Mouse (Mus musculus) T-helper 17 cell (primary cell): ENCODE measurements at regions not wholly inside any gene's neighbourhood (a gene's known extent, or its start where the extent isn't known, plus 50 kb on each side); places are given as distances from the start of the nearest gene placed in this dataset.
"Not testable (repeated sequence)": the region's sequence is repeated elsewhere in the genome, so short reads cannot be mapped to it uniquely, and the experiment has no call there.

Experiments used
- in situ Hi-C, 2 experiments: fragments of 300-600 bp; cut with MboI, MseI; formaldehyde crosslinking; loops; 1 replicate in 1 of 2; 2 replicates in 1 of 2; pipeline ENCODE4 v1.15.1; 2025; ENCODE audit warnings: high pct_unique_total_duplicates in 2 of 2

DNA sequence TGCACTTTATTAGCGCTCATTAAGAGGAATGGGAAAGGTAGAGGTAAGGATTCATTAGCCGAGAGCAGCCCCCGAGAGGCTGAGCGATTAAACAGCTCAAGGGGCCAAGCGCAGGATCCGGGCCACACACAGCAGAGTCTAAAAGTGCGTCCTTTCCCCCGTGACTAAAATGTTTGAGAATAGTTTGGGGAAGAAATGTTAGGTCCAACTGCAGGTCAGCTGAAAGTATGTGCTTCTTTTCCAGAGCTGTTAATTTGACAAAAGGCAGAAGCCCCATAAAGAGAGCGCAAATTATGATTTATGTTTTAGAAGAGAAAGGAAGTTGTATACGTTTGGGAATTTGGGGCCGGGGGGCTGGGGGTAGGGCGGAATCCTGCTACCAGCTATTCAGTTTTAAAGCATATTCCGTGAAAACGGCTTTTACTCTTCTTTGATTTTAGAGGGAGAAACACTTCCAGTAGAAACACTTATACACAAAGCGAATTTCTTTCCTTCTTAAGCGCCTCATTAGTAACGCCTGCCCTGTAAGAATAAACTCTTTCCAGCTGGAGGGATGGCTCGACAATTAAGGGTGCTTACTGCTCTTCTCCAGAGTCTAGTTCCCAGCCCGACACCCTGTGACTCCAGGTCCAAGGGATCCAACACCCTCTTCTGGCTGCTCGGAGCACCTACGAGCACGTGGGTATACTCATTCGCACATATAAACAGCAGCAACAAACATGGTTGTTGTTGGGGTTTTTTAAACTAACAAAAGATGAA, 210.8 kb upstream of the 1700056E22Rik start:
- in situ Hi-C loops: no loop called here

DNA sequence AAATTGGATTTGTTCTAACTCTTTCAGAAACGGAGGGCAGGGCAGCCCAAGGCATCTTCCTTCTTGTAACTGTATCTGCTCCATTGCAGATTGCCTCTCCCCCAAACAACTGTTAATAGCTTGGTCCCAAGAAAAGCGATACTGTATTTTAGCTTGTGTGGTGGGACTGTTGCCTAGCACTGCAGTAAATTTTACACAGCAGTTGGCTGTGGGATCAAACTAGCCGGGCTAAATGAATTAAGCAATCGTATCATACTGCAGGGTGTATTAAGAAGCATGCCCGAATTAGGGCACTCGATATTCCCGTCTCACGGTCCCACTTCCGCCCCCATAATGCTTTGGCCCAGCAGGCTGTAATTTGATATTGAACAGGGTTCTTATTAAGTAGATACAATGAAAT, 210.2 kb upstream of the 1700056E22Rik start:
- in situ Hi-C loops: no loop called here

DNA sequence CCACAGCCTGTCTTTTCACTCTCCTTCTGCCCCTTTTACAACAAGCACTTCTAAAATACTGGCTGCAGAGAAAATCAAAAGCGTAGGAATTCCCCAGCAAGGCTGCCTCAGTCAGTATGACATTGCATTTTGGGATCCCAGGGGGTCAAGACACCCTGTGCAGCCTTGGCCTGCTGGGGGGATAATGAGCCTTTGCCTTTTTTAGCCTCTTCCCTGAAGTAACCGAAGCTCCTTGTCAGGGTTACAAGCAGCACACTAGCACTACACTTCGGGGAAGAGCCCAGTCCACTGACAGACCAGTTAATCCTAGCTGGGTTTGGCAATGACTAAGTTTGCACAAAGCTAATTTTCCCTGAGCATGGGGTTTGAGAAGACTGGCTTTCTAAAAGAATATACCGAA, 207.7 kb upstream of the 1700056E22Rik start:
- in situ Hi-C loops: no loop called here

GRCm38 (mm10) chr1:184235131-184235983, 201.3 kb upstream of the 1700056E22Rik start:
- in situ Hi-C loops: no loop called here

- in situ Hi-C loops: no loop called here
Measured at GRCm38 (mm10) chr1:184234320-184234988, 200.4 kb upstream of the 1700056E22Rik start.

GRCm38 (mm10) chr1:184233741-184234255, 199.7 kb upstream of the 1700056E22Rik start:
- in situ Hi-C loops: no loop called here

- in situ Hi-C loops: no loop called here
Measured at GRCm38 (mm10) chr1:184222326-184222725, 188.2 kb upstream of the 1700056E22Rik start.

- in situ Hi-C loops: no loop called here
Measured at GRCm38 (mm10) chr1:184221792-184222191, 187.7 kb upstream of the 1700056E22Rik start.

DNA sequence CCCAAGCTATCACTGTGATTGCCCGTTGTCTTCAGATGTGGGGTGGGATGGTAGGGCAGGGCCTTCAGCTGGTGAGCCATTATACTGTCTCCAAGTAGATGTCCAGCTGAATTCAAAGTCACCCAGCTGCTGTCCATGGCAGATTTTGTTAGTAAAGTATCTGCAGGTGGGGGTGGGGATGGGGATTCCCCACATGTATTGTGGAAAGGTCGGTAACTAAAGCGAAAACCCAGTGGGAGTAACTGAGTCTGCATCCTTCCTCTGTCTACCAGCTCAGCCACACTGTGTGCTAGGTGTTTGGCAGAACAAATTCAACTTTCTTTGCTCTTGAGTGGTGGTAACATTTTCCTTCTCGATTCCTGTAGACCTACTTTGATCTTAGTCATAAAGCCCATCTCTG, 163.2 kb upstream of the 1700056E22Rik start:
- in situ Hi-C loops: no loop called here

- in situ Hi-C loops: no loop called here
Measured at GRCm38 (mm10) chr1:184191325-184191724, 157.2 kb upstream of the 1700056E22Rik start.

- in situ Hi-C loops: no loop called here
Measured at GRCm38 (mm10) chr1:184187582-184187981, 153.5 kb upstream of the 1700056E22Rik start.

GRCm38 (mm10) chr1:184182163-184182562, 148.1 kb upstream of the 1700056E22Rik start:
- in situ Hi-C loops: no loop called here

DNA sequence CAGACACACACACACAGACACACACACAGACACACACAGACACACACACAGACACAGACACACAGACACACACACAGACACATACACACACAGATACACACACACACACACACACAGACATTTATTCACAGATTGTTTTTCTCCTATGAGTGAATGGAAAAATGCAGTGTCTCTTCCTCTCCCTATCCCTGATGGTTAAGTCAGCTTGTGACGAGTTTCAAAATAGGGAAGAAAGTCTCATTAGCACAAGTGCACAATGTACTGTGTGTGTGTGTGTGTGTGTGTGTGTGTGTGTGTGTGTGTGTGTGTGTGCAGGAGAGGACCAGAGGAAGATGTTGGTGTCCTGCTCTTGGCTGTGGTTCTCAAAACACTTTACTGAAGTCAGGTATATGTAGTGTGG, 140.3 kb upstream of the 1700056E22Rik start:
- in situ Hi-C loops: not testable (repeated sequence)

DNA sequence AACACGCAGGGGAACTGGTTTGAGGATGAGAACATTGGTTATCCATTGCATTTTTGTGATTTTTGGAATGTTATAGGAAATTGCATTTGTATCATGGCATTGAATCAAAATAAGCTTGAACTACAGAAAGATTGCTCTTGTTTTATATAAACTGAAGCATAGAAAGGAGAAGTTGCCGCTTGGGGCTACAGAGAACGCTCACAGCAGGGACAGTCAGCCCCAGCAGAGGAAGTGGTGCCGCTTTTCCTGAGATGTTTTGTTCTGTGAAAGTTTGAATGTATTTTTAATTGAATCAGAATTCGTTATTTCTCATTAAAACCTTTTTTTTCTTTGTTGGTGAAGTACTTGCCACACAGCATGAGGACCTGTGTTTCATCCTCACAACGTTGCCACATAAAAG, 139.6 kb upstream of the 1700056E22Rik start:
- in situ Hi-C loops: no loop called here

GRCm38 (mm10) chr1:184172986-184173385, 138.9 kb upstream of the 1700056E22Rik start:
- in situ Hi-C loops: no loop called here

DNA sequence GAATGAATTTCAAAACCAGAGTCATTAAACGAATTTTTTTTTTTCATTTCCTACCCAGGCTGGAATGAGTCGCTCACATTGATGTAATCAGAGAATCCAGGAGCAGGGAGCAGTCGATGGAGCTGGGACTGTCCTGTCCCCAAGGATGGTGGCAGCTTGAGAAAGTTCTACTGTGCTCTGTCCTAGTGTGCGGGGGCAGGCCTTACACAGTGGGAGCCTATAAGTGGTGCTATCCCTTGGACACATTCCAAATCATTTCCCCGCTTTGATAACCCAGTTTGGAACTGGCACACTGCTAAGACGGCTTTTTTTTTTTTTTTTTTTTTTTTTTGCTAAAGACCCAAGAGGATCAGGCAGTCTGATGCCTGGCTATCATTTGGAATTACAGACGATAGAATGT, 137.5 kb upstream of the 1700056E22Rik start:
- in situ Hi-C loops: no loop called here

DNA sequence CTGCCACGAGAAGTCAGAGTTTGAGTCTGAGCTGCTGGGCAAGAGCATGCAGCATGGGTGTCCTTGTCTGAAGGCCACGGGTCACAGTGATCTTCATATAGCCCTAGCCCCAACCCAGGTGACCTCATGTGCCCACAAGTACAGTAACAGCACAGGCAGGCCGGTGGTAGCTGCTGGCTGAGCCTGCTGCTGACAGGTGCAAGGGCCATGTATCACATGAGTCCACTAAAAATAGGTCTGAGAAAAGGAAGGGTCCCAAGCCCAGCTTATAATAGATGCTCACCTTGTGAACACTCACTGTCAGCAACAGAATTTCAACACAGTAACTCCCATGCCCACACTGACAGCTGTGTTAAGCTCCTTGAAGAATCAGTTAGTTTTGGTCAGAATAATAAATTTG, 136.8 kb upstream of the 1700056E22Rik start:
- in situ Hi-C loops: no loop called here

DNA sequence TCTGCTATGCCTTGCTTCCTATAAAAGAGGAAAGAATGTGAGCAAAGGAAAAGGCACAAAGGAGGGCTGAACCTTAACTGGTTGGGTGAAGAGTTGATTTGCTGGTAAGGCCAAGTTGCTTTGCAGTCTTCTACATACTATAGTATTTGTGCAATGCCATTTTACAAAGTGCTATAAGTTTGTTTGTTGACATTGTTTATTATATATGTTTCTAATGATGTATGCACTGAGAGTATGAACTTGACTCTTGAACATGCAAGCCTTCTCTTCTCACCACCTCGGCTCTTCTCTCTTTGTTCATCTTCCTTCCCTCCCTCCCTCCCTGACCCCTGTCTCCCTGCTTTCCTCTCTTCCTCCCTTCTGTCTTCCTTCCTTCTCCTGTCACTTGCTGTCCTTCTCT, 135.9 kb upstream of the 1700056E22Rik start:
- in situ Hi-C loops: no loop called here

DNA sequence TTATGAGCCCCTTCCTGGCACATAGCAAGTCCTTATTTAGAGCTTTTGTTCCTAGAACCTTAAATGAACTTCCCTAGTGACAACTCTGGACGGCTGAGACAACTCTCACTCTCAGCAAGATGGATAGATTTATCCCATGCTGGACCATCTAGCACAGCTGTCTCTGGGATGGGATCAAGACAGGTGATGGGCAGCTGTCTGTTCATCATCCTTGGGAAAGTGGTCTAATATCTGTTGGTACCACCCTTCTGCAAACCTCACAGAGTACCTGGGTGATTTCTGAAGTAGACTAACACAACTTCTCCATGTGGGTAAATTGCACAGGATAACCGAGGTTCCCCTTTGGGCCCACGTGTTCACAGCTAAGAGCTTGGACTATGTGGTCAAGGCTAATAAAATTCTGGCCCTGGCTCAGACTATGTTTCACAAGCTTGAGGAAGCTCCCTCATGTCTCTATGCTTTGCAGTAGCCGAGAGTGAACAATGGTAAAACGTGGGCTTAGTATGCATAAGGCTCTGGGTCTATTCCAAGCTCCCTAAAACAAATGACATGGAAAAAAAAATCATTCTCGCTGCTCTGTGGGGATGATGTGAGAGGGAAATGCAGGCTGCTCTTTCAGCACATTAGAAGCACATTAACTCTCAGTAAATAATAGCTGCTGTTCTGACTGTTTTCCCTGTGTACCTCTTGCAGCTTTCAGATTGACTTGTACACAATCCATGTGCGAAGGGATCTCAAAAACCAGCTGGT, 135.1 kb upstream of the 1700056E22Rik start:
- in situ Hi-C loops: no loop called here

DNA sequence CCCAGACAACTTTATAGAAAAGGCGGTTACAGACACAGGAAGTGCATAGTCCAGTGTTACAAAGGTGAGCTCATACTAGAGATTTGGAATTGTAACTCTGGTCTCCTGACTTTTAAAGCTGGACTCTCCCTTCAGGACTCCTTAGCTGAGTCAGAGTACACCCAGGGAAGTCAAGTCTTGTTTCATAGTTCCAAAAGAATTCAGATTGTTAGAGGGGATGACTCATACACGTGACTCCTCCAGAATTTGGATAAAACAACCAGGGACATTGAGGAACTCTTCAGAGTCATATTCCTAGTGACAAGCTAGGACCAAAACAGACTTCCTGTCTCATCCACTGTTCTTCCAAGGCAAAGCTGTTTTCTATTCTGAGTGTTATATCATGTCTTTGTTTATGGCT, 132.8 kb upstream of the 1700056E22Rik start:
- in situ Hi-C loops: no loop called here

GRCm38 (mm10) chr1:184162526-184162925, 128.4 kb upstream of the 1700056E22Rik start:
- in situ Hi-C loops: not testable (repeated sequence)
